In the genomic region with DNA sequence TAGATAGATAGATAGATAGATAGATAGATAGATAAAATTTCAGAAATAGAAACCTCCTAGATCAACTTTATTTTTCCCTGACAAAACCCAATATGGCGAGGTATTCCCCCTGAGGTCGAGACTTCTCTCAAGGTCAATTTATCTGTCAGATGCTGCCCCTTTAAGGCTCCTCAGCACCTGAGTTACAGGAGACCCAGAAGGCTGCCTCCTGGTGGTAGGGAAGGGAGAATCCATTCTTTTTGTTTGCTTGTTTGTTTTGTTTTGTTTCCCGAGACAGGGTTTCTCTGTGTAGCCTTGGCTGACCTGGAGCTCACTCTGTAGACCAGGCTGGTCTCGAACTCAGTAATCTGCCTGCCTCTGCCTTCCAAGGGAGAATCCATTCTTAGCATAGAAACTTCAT, we compare ENCODE assay signal across 25 mouse cellular contexts.
A peak's percentile ranks its signal among the peaks of the same experiment; 100 is the strongest.
DNase-seq lines count a peak whose midpoint lies in the region; ATAC-seq and TF ChIP-seq lines count a peak whose summit lies in the region.
"Had no signal": no experiment of that assay in that cellular context is flagged by ENCODE, and none has a peak within 500 bp of the region (broad histone marks: within the 10 kb centered on the region; RNA-seq: fewer than 3 reads in every experiment).

No protein-coding gene starts in this region.

- DNase-seq in kidney, adult 2 months: no peak
- DNase-seq in kidney, postnatal 4 days: no peak
- no peak for DNase-seq in lung, postnatal 0 days (ENCODE audit: low spot score)
- no peak for DNase-seq in lung, postnatal 25 days (ENCODE audit: low spot score)
- DNase-seq in ES-E14 (ENCODE audit: low read depth, low spot score): peak; percentile 17
- no peak for DNase-seq in thymus, postnatal 10 days (ENCODE audit: low spot score in 2 of 2)
- no peak for DNase-seq in left cerebral cortex, adult 8-10 months (ENCODE audit: low spot score in 2 of 2)
- DNase-seq: adrenal gland, adult 8-10 months; cerebellum, adult 2 months; cerebellum, postnatal 14 days; heart, postnatal 14 days; kidney, postnatal 25 days; layer of hippocampus, postnatal 36 days; midbrain, embryonic 14.5 days; right cerebral cortex, postnatal 4 days; thymus, postnatal 14 days had no signal

- 78% methylated on average over 4 of the region's 4 CpGs for WGBS in kidney, adult 2 months
- 57% methylated on average over 4 of the region's 4 CpGs for WGBS in lung, postnatal 0 days
- whole genome bisulfite sequencing in small intestine, adult 2 months: 69% methylated on average over 4 of the region's 4 CpGs

- H3K4me1 ChIP-seq in kidney, adult 2 months (ENCODE audit: control insufficient read depth, insufficient read depth, low read length): no peaks in the 10 kb centered on the region
- no peaks in the 10 kb centered on the region for H3K4me1 ChIP-seq in lung, postnatal 0 days (ENCODE audit: insufficient read depth, low read depth, low read length)
- H3K4me1 ChIP-seq in ES-E14 (ENCODE audit: control insufficient read depth in 2 of 2, insufficient read depth in 2 of 2, low read length in 2 of 2, poor library complexity in 1 of 2): no peaks in the 10 kb centered on the region
- H3K4me1 ChIP-seq in small intestine, adult 2 months (ENCODE audit: control insufficient read depth, insufficient read depth, insufficient read length, low read length): no peaks in the 10 kb centered on the region
- H3K4me1 ChIP-seq: forebrain, embryonic 12.5 days; limb, embryonic 10.5 days; limb, embryonic 15.5 days; neural tube, embryonic 15.5 days had no signal

- H3K9ac ChIP-seq in lung, postnatal 0 days (replicated peaks; ENCODE audit: low read depth): no peak overlapping the region
- H3K9ac ChIP-seq in ES-E14 (ENCODE audit: insufficient read depth, low read depth, low read length, poor library complexity, severe bottlenecking): no peak overlapping the region
- H3K9ac ChIP-seq: forebrain, embryonic 12.5 days; limb, embryonic 15.5 days; neural tube, embryonic 15.5 days had no signal

- H3K36me3 ChIP-seq in kidney, adult 2 months (ENCODE audit: control insufficient read depth, insufficient read depth, low read length): no peaks in the 10 kb centered on the region
- H3K36me3 ChIP-seq in lung, postnatal 0 days (ENCODE audit: insufficient read depth, low read length): no peaks in the 10 kb centered on the region
- H3K36me3 ChIP-seq in ES-E14 (ENCODE audit: control insufficient read depth, insufficient read depth, low read length, poor library complexity, severe bottlenecking): no peaks in the 10 kb centered on the region
- no peaks in the 10 kb centered on the region for H3K36me3 ChIP-seq in small intestine, adult 2 months (ENCODE audit: control insufficient read depth, insufficient read depth, low read length)
- H3K36me3 ChIP-seq: forebrain, embryonic 12.5 days; limb, embryonic 10.5 days; limb, embryonic 15.5 days; neural tube, embryonic 15.5 days had no signal

- TF ChIP-seq EP300 in lung, postnatal 0 days (IDR thresholded peaks at IDR 0.05): no peak

- no peak for ATAC-seq in lung, postnatal 0 days
- ATAC-seq: hindbrain, embryonic 16.5 days had no signal

- H3K4me3 ChIP-seq in kidney, adult 2 months (ENCODE audit: insufficient read depth, low read depth, low read length): no peak overlapping the region
- no peak overlapping the region for H3K4me3 ChIP-seq in lung, postnatal 0 days (ENCODE audit: low read depth, low read length)
- H3K4me3 ChIP-seq in ES-E14 (ENCODE audit: insufficient read depth in 1 of 2, low read depth in 1 of 2, low read length in 2 of 2, poor library complexity in 1 of 2, severe bottlenecking in 1 of 2): no peak overlapping the region
- no peak overlapping the region for H3K4me3 ChIP-seq in small intestine, adult 2 months (ENCODE audit: low read depth, low read length)
- H3K4me3 ChIP-seq: erythroblast, embryonic 14.5 days; forebrain, embryonic 12.5 days; limb, embryonic 10.5 days; limb, embryonic 15.5 days; neural tube, embryonic 15.5 days had no signal

- in situ Hi-C loops in ES-E14 (cut with MboI; ENCODE audit: low sequenced_read_pairs in 2 of 2, unreplicated experiment in 2 of 2): no loop called here

- TF ChIP-seq POLR2A in kidney, adult 2 months (IDR thresholded peaks at IDR 0.05; ENCODE audit: low read depth, low read length): no peak
- TF ChIP-seq POLR2A in small intestine, adult 2 months (IDR thresholded peaks at IDR 0.05; ENCODE audit: low read depth, low read length): no peak

- peak; percentile 37; the same call in 1 of the 2 replicates for TF ChIP-seq CTCF in kidney, adult 2 months (conservative IDR thresholded peaks at IDR 0.05; ENCODE audit: insufficient read depth, insufficient read length, low read depth, low read length)
- TF ChIP-seq CTCF in lung, postnatal 0 days (IDR thresholded peaks at IDR 0.05): 0 out of 2 replicates have a peak, but pooled peaks have one; percentile 1
- peak; percentile 19; the same call in 1 of the 2 replicates for TF ChIP-seq CTCF in small intestine, adult 2 months (IDR thresholded peaks at IDR 0.05; ENCODE audit: extremely low read depth, insufficient read length, insufficient replicate concordance, low read depth, low read length)

- H3K9me3 ChIP-seq in lung, postnatal 0 days (ENCODE audit: low read length): no peaks in the 10 kb centered on the region
- H3K9me3 ChIP-seq in ES-E14 (ENCODE audit: control insufficient read depth, insufficient read depth, low read depth, low read length): no peaks in the 10 kb centered on the region
- H3K9me3 ChIP-seq: forebrain, embryonic 12.5 days; limb, embryonic 10.5 days; limb, embryonic 15.5 days; neural tube, embryonic 15.5 days had no signal

- H3K27ac ChIP-seq in kidney, adult 2 months (ENCODE audit: insufficient read depth, low read depth, low read length): no peak overlapping the region
- no peak overlapping the region for H3K27ac ChIP-seq in lung, postnatal 0 days (ENCODE audit: low read length)
- no peak overlapping the region for H3K27ac ChIP-seq in ES-E14 (ENCODE audit: insufficient read depth, low read depth, low read length, poor library complexity, severe bottlenecking)
- H3K27ac ChIP-seq in small intestine, adult 2 months (ENCODE audit: insufficient read depth, low read depth, low read length): no peak overlapping the region
- H3K27ac ChIP-seq: forebrain, embryonic 12.5 days; limb, embryonic 10.5 days; limb, embryonic 15.5 days; macrophage; neural tube, embryonic 15.5 days had no signal

- no peaks in the 10 kb centered on the region for H3K27me3 ChIP-seq in kidney, adult 2 months (replicated peaks; ENCODE audit: control insufficient read depth, insufficient read depth, low read length)
- no peaks in the 10 kb centered on the region for H3K27me3 ChIP-seq in lung, postnatal 0 days (replicated peaks; ENCODE audit: insufficient read depth, low read length)
- no peaks in the 10 kb centered on the region for H3K27me3 ChIP-seq in small intestine, adult 2 months (ENCODE audit: control insufficient read depth, insufficient read depth, low read length)
- H3K27me3 ChIP-seq: CH12.LX; forebrain, embryonic 12.5 days; limb, embryonic 15.5 days; neural tube, embryonic 15.5 days had no signal

- no peak overlapping the region for H3K4me2 ChIP-seq in lung, postnatal 0 days (replicated peaks; ENCODE audit: low read depth, low read length)
- H3K4me2 ChIP-seq: forebrain, embryonic 12.5 days; limb, embryonic 15.5 days; neural tube, embryonic 15.5 days had no signal

TF ChIP-seq in ES-E14, 5 proteins besides CTCF, POLR2A, EP300 and RAD21:
- TF ChIP-seq ZC3H11A (IDR thresholded peaks at IDR 0.05; ENCODE audit: borderline replicate concordance, low read depth, low read length): no peak
- TF ChIP-seq MAFK (IDR thresholded peaks at IDR 0.05; ENCODE audit: insufficient read depth, low read depth, low read length): no peak
- no peak for TF ChIP-seq ZNF384 (IDR thresholded peaks at IDR 0.05; ENCODE audit: low read depth, low read length)
- TF ChIP-seq HCFC1 (IDR thresholded peaks at IDR 0.05; ENCODE audit: borderline replicate concordance, insufficient read depth, low read length): no peak
- TF ChIP-seq CHD2 (IDR thresholded peaks at IDR 0.05; ENCODE audit: low read depth, low read length): no peak
